Mouse (Mus musculus) C2C12 (cell line): ENCODE results near the gene Col4a2.

ENCODE experiments used
- CEBPB ChIP-seq: IDR thresholded peaks from one replicate; pipeline ENCODE4 v1.6.1; 2011; ENCODE audit warnings: low read depth, mild to moderate bottlenecking, control low read depth, moderate library complexity
- CTCF ChIP-seq: IDR thresholded peaks from one replicate; pipeline ENCODE4 v1.5.1; 2011; ENCODE audit not compliant: control insufficient read depth, insufficient read depth, insufficient read length
- MAX ChIP-seq: IDR thresholded peaks from one replicate; pipeline ENCODE4 v1.6.1; 2011; ENCODE audit warnings: mild to moderate bottlenecking, control low read depth
- MYOD1 ChIP-seq: IDR thresholded peaks from one replicate; pipeline ENCODE4 v1.6.1; 2011; ENCODE audit warnings: low read depth; ENCODE audit not compliant: control insufficient read depth, insufficient read length
- MYOG ChIP-seq: IDR thresholded peaks from one replicate; pipeline ENCODE4 v1.6.1; 2011; ENCODE audit not compliant: control insufficient read depth, insufficient read length; ENCODE audit errors: extremely low read depth

GRCm38 (mm10) chr8:11402220-11402619 is 89.6 kb downstream of the Col4a2 start:
- no peak for TF ChIP-seq MYOG
- no peak for TF ChIP-seq CTCF
- no peak for TF ChIP-seq MAX
- TF ChIP-seq CEBPB, result no peak
- TF ChIP-seq MYOD1, result no peak
